Mouse (Mus musculus): ENCODE measurements around the gene Scnm1. TPM values are rescaled to one million over a fixed set of nuclear protein-coding genes. Genes with fewer than 3 reads are reported as not detected.
A peak's percentile ranks its signal among the peaks of the same experiment; 100 is the strongest.
"Not testable (repeated sequence)": the region's sequence is repeated elsewhere in the genome, so short reads cannot be mapped to it uniquely, and the experiment has no call there.

The Scnm1 gene
- total RNA-seq, 2 experiments from 2014 or later = 37.5 to 41.8 TPM

DNA sequence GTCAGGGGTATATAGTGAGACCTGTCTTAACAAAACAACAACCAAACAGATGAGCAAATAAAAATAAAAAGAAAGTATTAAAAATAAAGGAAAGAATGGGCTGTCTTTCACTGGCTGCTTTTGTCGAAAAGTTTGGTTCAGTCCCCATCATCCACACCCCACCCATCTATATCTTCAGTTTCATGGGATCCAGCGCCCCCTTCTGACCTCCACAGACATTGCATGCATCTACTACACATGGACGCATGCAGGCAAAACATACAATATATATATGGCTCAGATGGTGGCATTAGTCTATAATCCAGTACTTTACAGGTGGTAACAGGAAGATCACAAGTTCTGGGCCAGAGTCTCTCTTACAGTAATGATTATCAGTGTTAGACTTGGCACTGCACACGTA, 20.1 kb upstream of the Scnm1 start:
- peak in 1 of 2 experiments; percentile 32 for DNase-seq (ENCODE audit: low spot score in 2 of 2)

GRCm38 (mm10) chr3:95147924-95148323, 14.1 kb upstream of the Scnm1 start:
- no peak for DNase-seq (ENCODE audit: low spot score in 2 of 2)

DNA sequence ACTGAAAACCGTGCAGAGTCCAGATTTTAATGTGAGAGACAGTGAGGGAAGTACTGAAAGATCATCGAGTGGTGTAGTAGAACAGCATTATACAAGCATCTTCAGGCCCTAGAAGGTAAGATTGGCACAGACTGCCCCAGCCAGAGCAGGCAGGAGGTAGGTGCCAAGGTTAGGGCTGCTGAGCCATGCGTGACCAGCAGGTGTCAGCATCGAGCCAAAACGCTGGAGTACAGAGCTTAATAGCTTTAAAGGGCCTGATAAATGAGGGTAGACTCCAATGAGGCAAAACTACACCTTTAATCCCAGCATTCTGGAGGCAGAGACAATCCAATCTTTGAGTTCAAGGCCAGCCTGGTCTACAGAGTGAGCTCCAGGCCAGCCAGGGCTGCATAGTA, 8.8 kb upstream of the Scnm1 start:
- DNase-seq (ENCODE audit: low spot score in 2 of 2) = peak; percentile 93 to 94

- no peak for DNase-seq (ENCODE audit: low spot score in 2 of 2)
Measured at GRCm38 (mm10) chr3:95141952-95142616, 8.3 kb upstream of the Scnm1 start, which contains the start of gene Tnfaip8l2. Gene Tnfaip8l2 (minus strand): TSS chr3:95142360.

GRCm38 (mm10) chr3:95141474-95141873, 7.7 kb upstream of the Scnm1 start:
- no peak for DNase-seq (ENCODE audit: low spot score in 2 of 2)

- DNase-seq (ENCODE audit: low spot score in 2 of 2) = no peak
Measured at GRCm38 (mm10) chr3:95140795-95141194, 7.0 kb upstream of the Scnm1 start.

DNA sequence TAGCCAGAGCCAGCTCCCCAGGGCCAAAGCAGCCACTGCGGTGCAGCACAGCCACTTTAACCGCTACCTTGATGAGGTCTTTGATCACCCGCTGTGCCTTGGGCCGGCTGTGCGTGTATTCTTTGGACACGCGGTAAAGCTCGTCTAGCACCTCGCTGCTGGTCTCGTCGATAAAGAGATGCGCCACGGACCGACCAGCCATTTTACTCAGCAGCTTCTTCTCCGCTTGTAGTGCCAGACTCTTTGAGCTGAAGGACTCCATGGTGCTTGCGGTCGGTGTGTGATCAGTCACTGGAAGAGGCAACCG, 6.4 kb upstream of the Scnm1 start:
- DNase-seq (ENCODE audit: low spot score in 2 of 2) = no peak

- DNase-seq (ENCODE audit: low spot score in 2 of 2) = no peak
Measured at GRCm38 (mm10) chr3:95139586-95140288, 5.9 kb upstream of the Scnm1 start.

DNA sequence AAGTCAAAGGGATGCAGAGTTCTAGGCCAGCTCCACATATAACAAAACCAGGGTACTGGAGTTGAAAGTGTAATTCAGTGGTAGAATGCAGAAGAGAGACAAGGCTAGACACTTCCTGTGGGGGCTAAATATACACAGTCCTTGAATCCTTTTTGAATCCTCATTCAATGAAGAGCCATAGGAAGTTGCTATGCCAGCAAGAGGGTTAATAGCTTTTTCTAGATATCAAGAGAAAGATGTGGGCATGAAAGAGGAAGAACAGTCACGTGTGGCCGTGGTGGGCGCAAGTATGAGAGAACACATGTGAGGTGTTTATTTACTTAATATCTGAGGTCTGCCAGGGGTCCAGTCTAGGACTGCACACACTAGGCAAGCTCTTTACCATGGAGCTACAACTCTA, 2.5 kb upstream of the Scnm1 start:
- no peak for DNase-seq (ENCODE audit: low spot score in 2 of 2)

DNA sequence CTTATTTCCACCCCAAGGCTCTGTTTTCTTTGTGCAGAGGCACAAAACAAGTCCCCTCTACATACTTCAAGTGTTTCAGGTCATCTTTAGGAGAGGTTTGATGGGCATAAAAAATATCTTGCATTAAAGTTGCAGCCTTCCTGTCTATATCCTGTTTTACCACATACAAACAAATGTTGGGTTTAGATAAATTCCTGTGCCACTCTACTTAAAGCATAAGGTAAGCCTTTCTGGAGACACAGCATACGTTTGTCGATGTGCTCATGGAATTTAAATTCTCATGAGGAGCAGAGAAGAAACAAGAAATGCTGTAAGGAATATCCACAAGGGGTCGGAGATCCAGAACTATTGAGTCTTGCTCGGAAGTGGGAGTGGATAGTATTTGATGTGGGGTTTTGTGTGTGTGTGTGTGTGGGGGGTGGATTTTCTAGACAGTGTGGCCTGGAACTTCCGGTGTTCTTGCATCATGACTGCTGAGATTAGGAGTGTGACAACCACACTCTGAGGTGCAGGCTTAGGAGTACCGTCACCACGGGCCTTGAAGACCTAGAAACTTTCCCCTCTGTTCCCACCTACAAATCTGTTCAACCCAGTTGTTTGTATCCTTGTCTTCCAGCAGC, 1.7 kb upstream of the Scnm1 start:
- DNase-seq (ENCODE audit: low spot score in 2 of 2) = no peak

- DNase-seq (ENCODE audit: low spot score in 2 of 2) = peak in 1 of 2 experiments; percentile 44
Measured at GRCm38 (mm10) chr3:95135023-95135422, 1.2 kb upstream of the Scnm1 start.

GRCm38 (mm10) chr3:95134133-95134532, 322 bp upstream of the Scnm1 start:
- DNase-seq (ENCODE audit: low spot score in 2 of 2) = not testable (repeated sequence)

- DNase-seq (ENCODE audit: low spot score in 2 of 2) = no peak
Measured at GRCm38 (mm10) chr3:95133176-95133575, 635 bp downstream of the Scnm1 start.

- not testable (repeated sequence) for DNase-seq (ENCODE audit: low spot score in 2 of 2)
Measured at GRCm38 (mm10) chr3:95132389-95132788, 1.4 kb downstream of the Scnm1 start.

DNA sequence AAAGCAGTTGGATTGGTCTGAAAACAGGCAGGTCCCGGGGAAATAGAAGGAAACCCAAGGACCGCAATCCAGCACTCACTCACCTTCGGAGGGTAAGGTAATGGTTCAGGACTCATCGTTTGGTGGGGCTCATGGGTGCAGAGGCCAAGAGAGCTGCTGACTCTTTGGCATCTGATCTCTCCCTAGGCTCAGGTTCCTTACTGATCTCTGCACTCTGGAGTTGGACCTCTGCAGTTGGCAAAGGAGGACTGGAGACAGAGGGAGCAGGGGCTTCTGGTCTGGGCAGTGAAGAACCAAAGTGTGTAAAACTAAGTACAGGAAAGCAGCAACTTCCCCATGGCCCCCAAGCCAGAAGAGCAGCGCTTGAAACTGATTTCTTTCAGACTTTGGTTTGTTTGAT, 3.7 kb downstream of the Scnm1 start:
- DNase-seq (ENCODE audit: low spot score in 2 of 2) = no peak

GRCm38 (mm10) chr3:95129226-95129651, 4.6 kb downstream of the Scnm1 start:
- DNase-seq (ENCODE audit: low spot score in 2 of 2) = no peak

DNA sequence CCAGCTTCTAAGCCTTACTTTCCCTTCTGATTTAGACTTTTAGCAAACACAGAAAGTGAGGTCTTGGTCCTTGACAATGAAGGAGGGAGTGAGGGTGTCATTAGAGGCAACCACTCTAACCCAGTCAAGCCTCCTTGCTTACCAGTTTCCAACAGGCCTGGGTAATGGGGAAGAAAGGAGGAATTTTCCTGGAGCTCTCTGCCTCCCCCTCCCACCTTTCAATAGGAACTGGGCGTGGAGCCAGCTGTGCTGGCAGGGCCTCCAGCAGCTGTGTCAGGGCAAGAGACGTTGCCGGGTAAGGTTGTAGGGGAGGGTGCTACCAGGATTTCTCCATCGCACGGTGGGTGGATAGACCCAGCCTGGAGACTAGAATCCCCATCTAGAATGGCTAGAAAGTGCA, 8.8 kb downstream of the Scnm1 start:
- peak; percentile 61 to 69 for DNase-seq (ENCODE audit: low spot score in 2 of 2)

- DNase-seq (ENCODE audit: low spot score in 2 of 2) = no peak
Measured at GRCm38 (mm10) chr3:95124246-95124645, 9.6 kb downstream of the Scnm1 start, which contains the start of gene Tmod4. Gene Tmod4 (plus strand): TSS chr3:95124476.

- no peak for DNase-seq (ENCODE audit: low spot score in 2 of 2)
Measured at GRCm38 (mm10) chr3:95121580-95121979, 12.2 kb downstream of the Scnm1 start.

DNA sequence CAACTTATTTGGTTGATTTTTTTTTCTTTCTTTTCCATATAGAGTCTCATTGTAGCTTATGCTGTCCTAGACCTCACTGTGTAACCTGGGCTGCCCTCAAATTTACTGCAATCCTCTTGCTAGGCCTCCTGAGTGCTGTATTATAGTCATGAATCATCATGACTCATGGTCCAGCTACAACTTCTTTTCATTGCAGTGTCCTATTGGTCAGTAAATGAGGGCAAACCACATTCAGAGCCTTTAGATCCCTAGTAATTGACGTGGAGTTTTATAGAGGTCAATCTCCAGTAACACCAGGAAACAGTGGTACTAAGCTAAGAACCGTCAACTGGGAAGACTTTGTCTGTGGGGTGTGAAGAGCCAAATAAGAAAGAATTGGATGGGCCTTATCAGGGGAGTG, 16.1 kb downstream of the Scnm1 start:
- no peak for DNase-seq (ENCODE audit: low spot score in 2 of 2)

- no peak for DNase-seq (ENCODE audit: low spot score in 2 of 2)
Measured at GRCm38 (mm10) chr3:95112760-95113159, 21.1 kb downstream of the Scnm1 start.
